Mouse (Mus musculus): ENCODE data around the gene C87436.
"Not testable (repeated sequence)": the region's sequence is repeated elsewhere in the genome, so short reads cannot be mapped to it uniquely, and the experiment has no call there.

Gene C87436

GRCm38 (mm10) chr6:86481871-86482270 lies 43.7 kb downstream of the C87436 start:
- no peak for DNase-seq (ENCODE audit: low spot score in 2 of 2)

DNA sequence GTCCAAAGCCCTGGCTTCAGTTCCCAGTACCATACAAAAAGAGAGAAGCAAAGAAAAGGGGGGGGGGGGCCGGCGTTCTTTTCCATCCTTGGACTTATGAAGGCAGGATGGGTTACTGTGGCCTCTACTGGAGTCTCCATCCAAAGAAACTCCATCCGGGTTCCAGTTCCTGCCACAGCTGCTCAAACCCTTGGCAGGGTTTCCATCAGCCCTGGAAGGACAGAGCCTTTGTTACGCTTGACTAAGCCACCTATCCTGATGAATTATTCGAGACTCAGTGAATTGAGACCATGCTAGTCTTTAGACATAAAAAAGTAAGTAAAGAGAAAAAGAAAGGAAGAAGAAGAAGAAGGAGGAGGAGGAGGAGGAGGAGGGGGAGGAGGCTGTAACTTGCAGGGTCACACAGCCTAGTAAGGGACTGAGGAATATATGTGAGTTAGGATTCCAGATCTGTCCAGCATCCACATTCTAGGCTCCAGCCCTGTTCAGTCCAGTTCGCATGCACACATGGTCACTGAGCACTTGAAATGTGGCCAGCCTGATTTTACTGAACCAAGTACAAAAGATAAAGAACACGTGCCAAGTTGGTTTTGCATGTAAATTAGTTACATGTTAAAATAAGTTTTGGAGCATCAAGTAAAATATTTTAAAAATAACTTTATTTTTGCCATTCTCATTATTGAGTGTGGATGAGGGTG lies 47.9 kb downstream of the C87436 start:
- DNase-seq (ENCODE audit: low spot score in 2 of 2), result peak in 1 of 2 experiments; percentile 31

DNA sequence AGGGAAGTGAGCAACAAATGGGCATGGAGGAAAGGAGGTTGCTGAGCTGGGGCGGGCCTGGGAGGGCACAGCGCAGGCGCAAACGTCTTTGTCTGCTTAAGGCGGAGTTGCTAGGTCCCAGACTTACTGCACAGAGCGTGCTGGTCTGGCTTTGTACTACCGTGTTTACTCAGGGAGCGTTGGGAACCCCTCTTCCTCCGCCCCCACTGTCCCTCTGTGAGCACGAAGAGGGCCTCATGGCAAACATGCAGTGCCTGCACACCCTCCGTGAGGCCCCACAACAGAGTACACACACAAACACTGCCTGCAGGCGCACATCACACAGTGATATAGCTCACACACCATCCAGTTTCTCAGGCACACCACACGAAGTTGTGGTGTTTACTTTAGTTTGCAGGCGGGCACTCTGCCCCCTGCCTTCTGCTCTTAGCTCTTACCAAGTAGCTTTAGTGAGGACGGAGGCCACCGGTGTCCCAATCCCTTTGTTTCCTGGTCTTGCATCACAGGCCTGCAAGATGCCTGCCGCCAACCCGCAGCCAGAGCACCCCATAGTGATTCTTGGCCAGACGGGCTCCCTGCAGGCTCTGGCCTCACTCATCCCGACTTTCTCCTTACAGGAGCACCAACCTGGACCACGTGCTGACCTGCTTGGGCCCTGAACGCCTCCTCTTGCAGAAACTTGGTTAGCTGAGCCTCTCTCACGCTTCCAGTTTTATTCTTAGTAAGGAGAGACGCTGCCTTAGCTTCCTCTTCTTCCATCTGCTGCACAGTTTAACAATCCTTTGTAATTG lies 49.4 kb downstream of the C87436 start:
- peak; percentile 38 to 63 for DNase-seq (ENCODE audit: low spot score in 2 of 2)

- peak in 1 of 2 experiments; percentile 67 for DNase-seq (ENCODE audit: low spot score in 2 of 2)
These were observed 49.9 kb downstream of the C87436 start for GRCm38 (mm10) chr6:86488149-86488485.

DNA sequence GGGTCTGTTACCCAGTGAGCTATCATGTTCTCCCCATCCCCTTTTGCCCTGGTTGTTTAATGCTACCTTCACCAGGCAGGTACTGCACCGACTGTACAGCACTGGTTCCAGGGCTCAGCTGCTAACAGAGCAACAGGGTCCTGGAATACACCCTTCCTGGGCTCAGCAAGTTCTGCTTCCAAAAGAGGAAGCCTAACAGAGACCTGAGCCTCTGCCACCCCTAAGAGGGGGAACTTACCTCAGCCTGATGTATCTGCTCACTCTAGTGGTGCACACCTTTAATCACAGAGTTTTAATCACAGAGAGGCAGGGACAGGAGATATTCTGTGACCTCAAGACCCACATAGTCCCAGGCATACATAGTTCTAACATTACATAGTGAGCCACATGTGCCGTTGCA lies 51.8 kb downstream of the C87436 start:
- no peak for DNase-seq (ENCODE audit: low spot score in 2 of 2)

GRCm38 (mm10) chr6:86490413-86490812 lies 52.2 kb downstream of the C87436 start:
- not testable (repeated sequence) for DNase-seq (ENCODE audit: low spot score in 2 of 2)

- DNase-seq (ENCODE audit: low spot score in 2 of 2), result no peak
These were observed 55.5 kb downstream of the C87436 start for GRCm38 (mm10) chr6:86493469-86494263.

DNA sequence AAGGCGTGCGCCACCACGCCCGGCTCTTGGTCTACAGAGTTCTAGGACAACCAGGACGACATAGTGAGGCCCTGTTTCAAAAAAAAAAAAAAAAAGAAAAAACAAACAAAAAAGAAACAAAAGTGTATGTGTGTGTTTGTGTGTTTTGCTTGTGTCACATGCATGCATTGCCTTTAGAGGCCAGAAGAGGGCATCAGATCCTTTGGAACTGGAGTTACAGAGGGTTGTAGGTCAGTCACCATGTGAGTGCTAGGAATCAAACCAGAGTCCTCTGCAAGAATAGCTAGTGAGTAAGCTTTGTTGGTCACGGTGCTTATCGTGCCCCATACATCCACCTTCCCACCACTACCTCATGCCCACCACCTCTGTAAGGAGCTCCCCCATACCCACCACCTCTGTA lies 56.6 kb downstream of the C87436 start:
- DNase-seq (ENCODE audit: low spot score in 2 of 2), result no peak

DNA sequence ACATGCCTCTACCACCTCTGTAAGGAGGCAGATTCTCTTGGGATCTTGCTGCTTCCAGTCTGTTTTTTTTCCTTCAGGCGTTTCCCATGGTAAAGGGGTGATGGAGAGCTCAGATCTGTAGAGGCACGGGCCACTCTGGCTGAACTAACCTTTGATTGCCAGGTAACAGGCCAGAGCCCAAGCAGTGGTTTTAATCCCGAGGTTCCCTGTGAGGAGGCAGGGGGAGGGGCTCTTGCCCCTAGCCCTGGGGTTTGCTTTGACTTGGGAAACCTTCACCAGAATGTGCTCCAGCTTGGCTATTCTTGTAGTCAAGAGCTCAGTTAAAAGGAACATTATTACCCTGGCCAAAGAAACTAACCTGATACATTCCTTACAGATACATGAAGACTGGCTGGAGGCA lies 57.5 kb downstream of the C87436 start:
- DNase-seq (ENCODE audit: low spot score in 2 of 2), result no peak

DNA sequence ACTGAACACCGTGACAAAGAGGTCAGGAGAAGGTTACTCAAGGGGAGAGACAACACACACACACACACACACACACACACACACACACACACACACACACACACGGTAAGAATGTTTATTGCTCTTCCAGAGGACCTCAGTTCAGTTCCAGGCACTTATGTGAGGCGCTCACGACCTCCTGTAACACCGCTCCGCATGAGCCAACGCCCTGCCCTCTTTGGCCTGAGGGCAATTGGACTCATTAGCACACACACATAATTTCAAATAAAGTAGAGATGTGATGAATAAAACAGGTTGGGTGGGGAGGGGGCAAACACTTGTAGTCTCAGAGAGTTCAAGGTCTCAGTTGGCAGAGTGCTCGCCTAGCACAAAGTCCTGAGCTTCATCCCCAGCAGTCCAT lies 58.0 kb downstream of the C87436 start:
- no peak for DNase-seq (ENCODE audit: low spot score in 2 of 2)

DNA sequence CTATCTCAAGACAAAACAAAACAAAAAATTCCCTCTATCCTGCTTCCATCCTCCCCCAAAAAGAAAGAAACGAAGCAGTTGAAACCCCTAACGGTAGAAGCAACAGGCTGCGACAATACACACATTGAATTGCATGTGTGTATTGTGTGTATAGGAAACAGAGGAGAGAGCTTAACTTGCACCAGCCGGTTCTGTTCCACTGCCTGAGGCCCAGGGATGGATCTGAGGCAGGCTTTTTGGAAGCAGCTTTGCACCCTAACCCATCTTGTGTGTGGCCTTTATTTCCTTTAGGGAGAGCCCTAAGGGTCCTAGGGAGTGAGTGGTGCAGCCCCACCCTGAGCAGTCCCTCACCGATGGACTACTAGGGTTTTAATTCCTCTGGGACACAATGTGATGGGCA lies 58.4 kb downstream of the C87436 start:
- DNase-seq (ENCODE audit: low spot score in 2 of 2), result no peak

DNA sequence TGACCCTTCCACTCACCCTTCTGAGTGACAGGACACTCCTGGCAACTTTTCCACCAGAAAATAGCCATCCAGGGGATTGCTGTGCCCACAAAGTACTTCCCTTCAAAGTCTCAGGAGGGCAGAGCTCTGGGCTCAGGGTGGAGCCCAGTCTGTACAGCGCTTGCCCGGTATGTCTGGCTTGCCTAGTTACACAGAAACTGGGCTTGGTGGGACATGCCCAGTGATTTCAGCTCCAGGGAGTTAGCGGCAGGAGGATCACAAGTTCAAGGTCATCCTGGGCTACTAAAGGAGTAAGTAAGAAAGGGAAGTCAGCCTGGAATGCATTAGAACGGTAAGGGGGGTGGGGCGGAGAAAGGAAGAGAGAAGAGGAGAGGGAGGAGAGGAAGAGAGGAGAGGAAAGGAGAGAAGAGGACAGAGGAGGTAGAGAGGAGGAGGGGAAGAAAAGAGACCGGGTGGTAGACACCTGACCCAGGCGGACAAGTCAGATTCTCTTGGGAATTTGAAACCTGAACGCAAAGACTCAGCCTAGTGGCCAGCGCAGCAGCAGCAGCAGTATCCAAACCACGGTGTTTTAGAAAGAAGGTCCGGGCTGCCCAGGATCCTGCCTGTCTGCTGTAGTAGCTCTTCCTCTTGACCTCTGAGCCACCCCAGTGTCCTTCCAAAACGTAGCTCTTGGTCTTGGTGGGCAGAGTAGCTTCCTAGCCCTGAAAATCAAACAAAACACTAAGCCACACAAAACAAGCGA lies 59.1 kb downstream of the C87436 start:
- no peak for DNase-seq (ENCODE audit: low spot score in 2 of 2)

DNA sequence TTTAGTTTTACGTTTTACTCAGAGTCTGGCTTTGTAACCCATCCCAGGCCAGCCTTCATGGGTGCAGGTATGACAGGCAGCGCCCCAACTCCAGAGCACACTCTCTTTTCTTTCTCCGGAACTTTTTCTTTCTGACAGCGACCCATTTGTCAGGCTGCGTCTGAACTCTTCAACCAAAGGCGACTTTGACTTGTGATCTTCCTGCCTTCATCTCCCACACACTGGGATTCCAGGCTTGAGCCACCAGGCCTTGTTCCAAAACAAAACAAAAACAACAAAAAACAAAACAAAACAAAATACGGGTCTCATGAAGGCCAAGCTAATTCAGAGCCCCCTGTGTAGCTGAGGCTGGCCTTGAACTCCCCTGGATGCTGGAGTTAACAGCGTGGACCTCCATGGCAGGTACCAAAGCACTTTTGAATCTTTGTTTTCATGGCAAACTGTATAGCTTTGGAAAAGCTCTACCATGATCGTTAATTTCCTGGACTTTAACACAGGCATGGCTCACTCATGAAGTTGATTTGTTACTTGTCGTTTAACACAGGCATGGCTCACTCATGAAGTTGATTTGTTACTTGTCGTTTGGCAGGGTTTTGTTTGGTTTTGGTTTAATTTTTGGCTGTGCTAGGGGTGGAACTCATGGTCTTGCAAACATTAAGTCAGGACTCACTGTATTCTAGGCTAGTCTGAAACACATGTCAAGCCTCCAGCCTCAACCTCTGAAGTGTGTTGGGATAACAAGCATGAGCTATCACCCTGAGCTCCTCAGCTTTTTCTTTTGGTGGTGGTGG lies 60.0 kb downstream of the C87436 start:
- DNase-seq (ENCODE audit: low spot score in 2 of 2), result no peak

DNA sequence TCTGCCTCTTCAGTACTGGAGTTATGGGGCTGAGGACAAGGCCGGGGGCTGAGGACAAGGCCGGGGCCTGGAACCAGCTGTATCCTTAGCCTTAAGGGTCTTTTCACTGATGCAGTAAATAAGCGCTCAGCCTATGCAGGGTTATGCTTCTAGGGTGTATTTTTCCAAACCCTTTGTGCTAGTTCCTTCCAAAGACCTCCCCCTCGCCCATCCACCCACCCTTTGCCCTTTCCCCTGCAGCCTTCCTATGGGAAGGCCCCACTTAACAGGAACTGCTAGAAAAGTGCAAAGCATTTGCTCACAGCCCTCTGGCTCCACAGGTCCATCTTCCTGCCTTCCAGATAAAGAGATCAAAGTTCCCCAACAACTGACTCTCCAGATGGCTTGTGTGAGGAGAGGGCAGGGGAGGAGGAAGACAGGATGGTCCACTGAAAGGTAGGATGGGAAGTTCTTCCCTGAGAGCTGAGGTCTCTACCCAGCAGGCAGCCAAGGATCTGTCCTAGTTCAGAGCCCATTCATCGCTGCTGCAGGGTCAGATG lies 61.5 kb downstream of the C87436 start:
- no peak for DNase-seq (ENCODE audit: low spot score in 2 of 2)

DNA sequence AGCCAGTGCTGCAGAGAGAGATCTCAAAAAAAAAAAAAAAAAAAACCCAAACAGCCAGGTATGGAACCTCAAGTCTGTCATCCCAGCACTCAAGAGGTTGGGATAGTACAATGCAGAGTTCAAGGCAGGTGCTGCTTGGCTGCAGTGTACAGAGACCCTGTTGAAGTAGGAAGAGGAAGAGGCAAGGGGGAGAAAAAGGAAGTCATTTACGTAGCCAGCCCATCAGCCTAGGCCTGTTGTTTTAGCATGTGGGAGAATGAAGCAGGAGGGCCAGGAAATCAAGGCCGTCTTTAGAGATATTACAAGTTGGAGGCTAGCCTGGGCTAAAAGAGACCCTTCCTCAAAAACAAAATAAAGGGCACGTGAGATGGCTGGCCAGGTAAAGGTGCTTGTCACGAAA lies 65.3 kb downstream of the C87436 start:
- no peak for DNase-seq (ENCODE audit: low spot score in 2 of 2)

GRCm38 (mm10) chr6:86505671-86506070 lies 67.5 kb downstream of the C87436 start:
- DNase-seq (ENCODE audit: low spot score in 2 of 2), result no peak

GRCm38 (mm10) chr6:86506309-86506708 lies 68.1 kb downstream of the C87436 start:
- no peak for DNase-seq (ENCODE audit: low spot score in 2 of 2)

DNA sequence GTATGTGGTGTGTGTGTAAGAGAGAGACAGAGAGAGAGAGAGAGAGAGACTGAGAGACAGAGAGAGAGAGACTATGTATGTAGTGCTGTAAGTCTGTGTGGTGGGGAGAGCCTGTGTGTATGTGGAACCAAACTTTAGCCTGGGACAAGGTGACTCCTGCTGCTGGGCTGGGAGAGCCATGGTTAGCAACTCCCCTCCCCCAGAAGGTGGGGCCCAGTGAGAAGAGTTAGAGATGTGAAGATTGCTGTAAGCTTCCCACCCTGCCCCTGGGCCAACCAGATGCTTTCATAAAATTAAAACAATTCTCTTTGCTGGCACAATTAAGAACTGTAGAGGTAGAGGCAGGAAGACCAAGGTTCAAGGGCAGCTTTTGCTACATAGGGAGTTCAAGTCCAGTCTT lies 68.9 kb downstream of the C87436 start:
- no peak for DNase-seq (ENCODE audit: low spot score in 2 of 2)

GRCm38 (mm10) chr6:86508736-86509135 lies 70.6 kb downstream of the C87436 start:
- DNase-seq (ENCODE audit: low spot score in 2 of 2), result no peak

GRCm38 (mm10) chr6:86509194-86509865 lies 71.2 kb downstream of the C87436 start:
- no peak for DNase-seq (ENCODE audit: low spot score in 2 of 2)
